Mouse (Mus musculus) layer of hippocampus, postnatal 36 days (tissue): ENCODE data around the gene Ctps2. TPM values are rescaled to one million over a fixed set of nuclear protein-coding genes. Genes with fewer than 3 reads are reported as not detected.

ENCODE experiments used
- DNase-seq, 2 experiments: peaks; one replicate each; pipeline ENCODE4 v3.0.0; 2022
- microRNA-seq, 2 experiments: library from miRNA; unstranded; fragments of <30 nt; microRNA quantifications; one replicate each; pipeline ENCODE4 v1.2.0; 2021
- total RNA-seq, 2 experiments: library from RNA; stranded (reverse); gene quantifications; 2 replicates each; pipeline ENCODE4 v1.2.3; 2021

Ctps2 gene
- total RNA-seq, 2 experiments from 2014 or later: 46.1 to 51.8 TPM

GRCm38 (mm10) chrX:162986876-162987495 lies 85.9 kb downstream of the Ctps2 start:
- DNase-seq: no peak

GRCm38 (mm10) chrX:162991396-162991795 lies 90.4 kb downstream of the Ctps2 start:
- DNase-seq: no peak

- no peak for DNase-seq
Measured at GRCm38 (mm10) chrX:162992121-162992520, 91.1 kb downstream of the Ctps2 start.

- no peak for DNase-seq
Measured at GRCm38 (mm10) chrX:163027864-163028263, 126.8 kb downstream of the Ctps2 start.

- DNase-seq: no peak
Measured at GRCm38 (mm10) chrX:163038767-163039166, 137.7 kb downstream of the Ctps2 start.

GRCm38 (mm10) chrX:163042771-163043170 lies 141.7 kb downstream of the Ctps2 start:
- DNase-seq: no peak

GRCm38 (mm10) chrX:163063936-163064335 lies 162.9 kb downstream of the Ctps2 start:
- no peak for DNase-seq

Small RNA genes lying within 50 kb of the gene (microRNA-seq; reads per million reads assigned to microRNA genes)
- gene Mir3473a: 0 reads per million in 2 experiments

Other genes with a start within 250 kb of the Ctps2 start
- gene Rbbp7, start 140.8 kb upstream of the Ctps2 start, total RNA-seq: 100 to 1,000 TPM; 154 to 164 TPM
- 10 to 100 TPM; 23.2 to 23.8 TPM for gene Txlng, start 71.8 kb upstream of the Ctps2 start, total RNA-seq
- gene Syap1, start 12.8 kb upstream of the Ctps2 start, total RNA-seq: 10 to 100 TPM; 30.6 to 31.7 TPM
- not detected for gene S100g, start 63.4 kb downstream of the Ctps2 start, total RNA-seq